Mouse (Mus musculus) liver, embryonic 14 days (tissue): ENCODE results near the gene Gm3486. TPM values are rescaled to one million over a fixed set of nuclear protein-coding genes. Genes with fewer than 3 reads are reported as not detected.

ENCODE experiments used
- polyA plus RNA-seq: library from polyadenylated mRNA; depleted of rRNA; stranded (reverse); fragments of >200 nt; gene quantifications from 2 replicates; pipeline ENCODE4 v1.2.3, GENCODE M21; 2012; rRNA removed

Gene Gm3486
- polyA plus RNA-seq: not detected in 2 replicates

DNA sequence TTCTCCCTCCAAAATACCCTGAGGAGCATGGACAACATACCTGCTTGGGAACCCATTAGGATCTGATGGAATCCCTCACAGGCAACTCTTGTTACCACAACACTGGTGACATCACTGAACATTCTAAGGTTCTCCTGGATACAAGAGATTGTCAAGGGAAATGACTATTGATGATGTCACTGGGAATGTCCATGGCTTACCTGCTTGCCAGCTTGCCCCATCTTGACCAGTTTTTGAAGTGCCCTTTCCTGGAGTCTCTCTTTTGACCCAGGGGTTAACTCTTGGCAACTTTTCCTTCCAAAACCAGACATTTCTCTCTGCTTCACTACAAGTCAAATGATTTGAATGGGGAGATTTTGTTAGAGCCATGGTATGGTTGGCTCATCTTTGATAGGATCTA, at the start of gene Gm3486:
Gene Gm3486 (minus strand): TSS at position 101 of the 400 bp plus-strand sequence.

DNA sequence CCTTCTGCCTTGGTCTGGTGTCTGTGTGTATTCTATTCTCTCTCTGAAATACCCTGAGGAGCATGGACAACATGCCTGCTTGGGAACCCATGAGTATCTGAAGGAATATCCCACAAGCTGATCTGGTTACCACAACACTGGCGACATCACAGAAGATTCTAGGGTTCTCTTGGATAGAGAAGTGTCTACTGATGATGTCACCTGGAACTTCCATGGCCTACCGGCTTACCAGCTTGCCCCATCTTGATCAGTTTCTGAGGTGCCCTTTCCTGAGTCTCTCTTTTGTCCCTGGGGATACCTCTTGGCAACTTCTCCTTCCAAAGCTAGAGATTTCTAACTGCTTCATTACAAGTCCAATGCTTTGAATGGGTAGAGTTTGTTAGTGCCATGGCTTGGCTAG, 35.9 kb downstream of the Gm3486 start, which contains the start of gene Gm7954:
Gene Gm7954 (minus strand): TSS at position 101 of the 400 bp plus-strand sequence.

Other genes with a start within 250 kb of the Gm3486 start
- gene Gm2832, start 210.7 kb downstream of the Gm3486 start, polyA plus RNA-seq: not detected in 2 replicates
- not detected in 2 replicates for gene Gm5798, start 140.9 kb downstream of the Gm3486 start, polyA plus RNA-seq
- gene Gm7945, start 103.1 kb downstream of the Gm3486 start, polyA plus RNA-seq: not detected in 2 replicates
- not detected in 2 replicates for gene Gm6482, start 81.2 kb downstream of the Gm3486 start, polyA plus RNA-seq
- gene Gm7954, start 36.0 kb downstream of the Gm3486 start, polyA plus RNA-seq: not detected in 2 replicates
- gene Gm7970, start 66.1 kb upstream of the Gm3486 start, polyA plus RNA-seq: not detected in 2 replicates
- gene 1700049E17Rik2, start 83.7 kb upstream of the Gm3486 start, polyA plus RNA-seq: not detected in 2 replicates
- gene Gm3072, start 135.1 kb upstream of the Gm3486 start, polyA plus RNA-seq: not detected in 2 replicates
- not detected in 2 replicates for gene Gm3676, start 157.0 kb upstream of the Gm3486 start, polyA plus RNA-seq
- gene Gm8068, start 212.4 kb upstream of the Gm3486 start, polyA plus RNA-seq: not detected in 2 replicates